Mouse (Mus musculus) neural tube, embryonic 13.5 days (tissue): ENCODE data around the gene Ccdc62. TPM values are rescaled to one million over a fixed set of nuclear protein-coding genes. Genes with fewer than 3 reads are reported as not detected.

Source experiments
- ATAC-seq: fragments of 200-750 bp; cut with Nextera tagmentation; 2 replicates; pipeline ENCODE4 v1.8.0; 2017; ENCODE audit warnings: low read depth, mild to moderate bottlenecking, moderate TSS enrichment, moderate library complexity
- H3K27ac ChIP-seq: fragments of 300-500 bp; sonication (generic); replicated peaks from 2 replicates; pipeline ENCODE4 v1.5.1; 2015; ENCODE audit warnings: moderate library complexity, mild to moderate bottlenecking, inconsistent platforms
- H3K27me3 ChIP-seq: fragments of 300-500 bp; sonication (generic); 2 replicates; pipeline ENCODE4 v1.6.1; 2015; ENCODE audit warnings: mild to moderate bottlenecking, inconsistent platforms
- H3K36me3 ChIP-seq: fragments of 300-500 bp; sonication (generic); 2 replicates; pipeline ENCODE4 v1.6.1; 2015; ENCODE audit warnings: mild to moderate bottlenecking, inconsistent platforms
- H3K4me1 ChIP-seq: fragments of 300-500 bp; sonication (generic); replicated peaks from 2 replicates; pipeline ENCODE4 v1.6.1; 2015; ENCODE audit warnings: inconsistent platforms
- H3K4me2 ChIP-seq: fragments of 300-500 bp; sonication (generic); 2 replicates; pipeline ENCODE4 v1.6.1; 2015; ENCODE audit warnings: inconsistent platforms, mild to moderate bottlenecking, moderate library complexity
- H3K4me3 ChIP-seq: fragments of 300-500 bp; sonication (generic); 2 replicates; pipeline ENCODE4 v1.5.1; 2015; ENCODE audit warnings: mild to moderate bottlenecking, inconsistent platforms
- H3K9ac ChIP-seq: fragments of 300-500 bp; sonication (generic); 2 replicates; pipeline ENCODE4 v1.6.1; 2015; ENCODE audit warnings: moderate library complexity, mild to moderate bottlenecking, inconsistent platforms
- H3K9me3 ChIP-seq: fragments of 300-500 bp; sonication (generic); 2 replicates; pipeline ENCODE4 v1.6.1; 2016; ENCODE audit warnings: inconsistent platforms
- WGBS: fragments of 180-500 bp; shearing (Covaris S2); methylation state at CpG from one replicate; pipeline ENCODE4 v1.1.7; 2015; 5-methylcytosine and 5-hydroxymethylcytosine counted together
- polyA plus RNA-seq: library from polyadenylated mRNA; unstranded; fragments of >200 nt; fragmentation: Nextera tagmentation; extraction: Ambion mirVana; gene quantifications from 2 replicates; pipeline ENCODE4 v1.2.1, GENCODE M21; 2015

The Ccdc62 gene
- polyA plus RNA-seq, 1 experiment from 2014 or later, result 6.9 TPM

DNA sequence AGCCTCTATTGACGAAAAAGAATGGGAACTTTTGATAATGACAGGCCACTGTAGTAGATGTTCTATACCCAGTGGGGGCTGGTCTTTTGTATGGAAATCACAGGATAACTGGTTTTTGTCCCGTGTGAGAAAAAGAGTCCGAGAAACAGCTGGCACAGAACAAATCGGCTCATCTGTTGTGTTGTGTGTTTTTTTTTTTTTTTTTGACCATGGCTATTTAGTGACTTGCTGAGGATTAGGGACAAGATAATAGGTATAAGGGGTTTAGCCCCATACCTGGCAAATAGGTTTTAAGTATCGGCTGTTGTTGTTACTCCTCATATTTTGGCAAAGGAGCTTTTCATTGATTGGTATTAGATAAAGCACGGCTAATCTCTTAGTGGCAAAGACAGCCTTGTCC lies 42.0 kb downstream of the Ccdc62 start:
- Histone ChIP-seq H3K4me2 (no peak overlapping the region), H3K36me3 (no peaks in the 10 kb centered on the region), H3K4me1 (peaks cover 24% of the 10 kb centered on the region), H3K27ac (no peak overlapping the region), H3K9me3 (no peaks in the 10 kb centered on the region), H3K4me3 (no peak overlapping the region), H3K27me3 (peaks cover 44% of the 10 kb centered on the region), H3K9ac (no peak overlapping the region)
- 58% methylated on average over 6 of the region's 6 CpGs for WGBS
- ATAC-seq, result no peak

DNA sequence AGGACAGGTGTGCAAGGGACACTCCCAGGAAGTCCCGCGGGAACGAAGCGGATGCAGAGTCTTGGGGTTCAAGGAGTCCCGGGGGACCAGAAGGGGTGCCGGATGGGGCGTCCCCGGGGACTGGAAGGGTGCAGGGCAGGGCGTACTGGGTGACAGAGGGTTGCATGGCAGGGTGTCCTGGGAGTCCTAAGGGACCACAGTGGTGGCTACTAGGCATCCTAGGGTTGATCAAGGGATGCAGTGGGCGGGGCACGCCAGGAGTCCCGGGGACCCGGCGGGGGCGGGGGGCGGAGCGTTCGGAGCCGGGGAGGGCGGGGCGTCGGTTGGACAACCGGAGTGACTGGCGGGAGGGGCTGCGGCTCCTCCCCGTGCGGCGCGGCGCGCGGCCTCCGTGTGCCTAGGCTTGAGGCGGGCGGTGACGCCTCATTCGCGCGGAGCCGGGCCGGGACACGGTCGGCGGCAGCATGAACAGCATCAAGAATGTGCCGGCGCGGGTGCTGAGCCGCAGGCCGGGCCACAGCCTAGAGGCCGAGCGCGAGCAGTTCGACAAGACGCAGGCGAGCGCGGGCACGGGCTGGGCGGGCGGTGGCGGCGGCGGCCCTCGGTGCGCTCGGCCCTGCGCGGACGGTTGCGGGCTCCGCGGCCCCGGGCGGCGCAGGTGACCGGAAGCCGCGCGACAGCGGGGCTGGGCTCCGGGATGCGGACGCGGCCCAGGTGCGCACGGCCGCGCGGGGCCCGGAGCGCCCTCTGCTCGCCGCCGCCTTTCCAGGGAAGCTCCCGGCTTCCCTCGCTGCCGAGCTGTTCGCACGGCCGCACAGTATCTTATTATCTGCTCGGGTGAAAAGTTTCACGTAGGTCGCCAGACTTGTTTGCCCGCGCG lies 43.1 kb downstream of the Ccdc62 start, which contains the start of gene Hip1r:
Gene Hip1r, plus strand, starts transcription at position 330 of the 880 bp plus-strand sequence.
- Histone ChIP-seq H3K36me3 (no peaks in the 10 kb centered on the region), H3K9ac (peak within 1 kb of the TSS; percentile 84), H3K4me3 (peak within 1 kb of the TSS; percentile 77), H3K27me3 (peaks cover 44% of the 10 kb centered on the region), H3K4me1 (peaks cover 24% of the 10 kb centered on the region), H3K27ac (peak within 1 kb of the TSS; percentile 33; the same call in 1 of the 2 replicates), H3K9me3 (no peaks in the 10 kb centered on the region), H3K4me2 (peak within 1 kb of the TSS; percentile 93)
- WGBS, result under 1% methylated on average over 87 of the region's 106 CpGs
- ATAC-seq, result peak; percentile 83

DNA sequence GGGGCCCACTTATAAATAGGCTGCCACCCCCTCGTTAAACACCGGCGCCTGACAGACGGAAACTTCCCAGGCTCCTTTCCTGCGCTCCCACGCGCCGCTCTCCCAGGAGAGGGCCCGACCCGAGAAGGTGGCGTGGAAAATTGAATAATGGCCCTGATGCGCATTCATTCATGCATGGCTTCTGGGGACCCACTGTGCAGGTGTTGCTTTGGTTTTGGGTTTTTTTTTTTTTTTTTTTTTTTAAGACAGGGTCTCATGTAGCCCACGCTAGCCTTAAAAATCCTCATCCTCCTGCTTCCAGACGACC lies 43.7 kb downstream of the Ccdc62 start:
- Histone ChIP-seq H3K9me3 (no peaks in the 10 kb centered on the region), H3K4me1 (peaks cover 27% of the 10 kb centered on the region), H3K4me2 (peak overlapping the region; percentile 93), H3K4me3 (peak overlapping the region; percentile 77), H3K9ac (peak overlapping the region; percentile 84), H3K36me3 (no peaks in the 10 kb centered on the region), H3K27ac (0 out of 2 replicates have a peak overlapping the region, but pooled peaks have one; percentile 33), H3K27me3 (peaks cover 44% of the 10 kb centered on the region)
- ATAC-seq, result 0 out of 2 replicates have a peak, but pooled peaks have one; percentile 12
- under 1% methylated on average over 14 of the region's 14 CpGs for WGBS

DNA sequence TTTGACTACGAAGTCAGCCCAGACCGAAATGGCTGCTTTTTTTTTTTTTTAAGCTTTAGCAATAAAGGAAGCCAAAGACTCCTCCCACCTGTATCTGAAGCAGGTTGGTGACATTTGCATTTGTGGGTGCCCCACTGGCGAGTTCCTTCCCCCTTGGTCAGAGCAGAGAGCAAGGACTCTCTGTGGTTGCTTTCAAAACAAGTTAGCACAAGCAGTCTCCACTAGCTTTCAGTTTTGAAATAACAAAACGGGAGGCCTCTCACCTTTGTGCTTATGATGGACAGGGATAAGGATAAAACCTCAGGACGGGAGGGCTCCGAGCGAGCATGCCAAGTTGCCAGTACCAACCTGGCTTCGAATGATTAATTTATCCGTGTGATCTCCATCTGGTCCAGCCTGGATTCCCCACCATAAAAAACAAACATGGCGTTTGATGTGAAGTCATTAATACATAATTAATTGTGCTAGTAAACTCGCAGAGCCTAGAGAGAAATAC lies 44.2 kb downstream of the Ccdc62 start:
- H3K27ac ChIP-seq, result no peak overlapping the region
- H3K4me2 ChIP-seq, result peak overlapping the region; percentile 93
- peaks cover 32% of the 10 kb centered on the region for H3K4me1 ChIP-seq
- H3K27me3 ChIP-seq, result peaks cover 44% of the 10 kb centered on the region
- no peaks in the 10 kb centered on the region for H3K36me3 ChIP-seq
- peak overlapping the region; percentile 77 for H3K4me3 ChIP-seq
- WGBS, result 20% methylated on average over 11 of the region's 11 CpGs
- no peak for ATAC-seq
- peak overlapping the region; percentile 84; the same call in 1 of the 2 replicates for H3K9ac ChIP-seq
- no peaks in the 10 kb centered on the region for H3K9me3 ChIP-seq

DNA sequence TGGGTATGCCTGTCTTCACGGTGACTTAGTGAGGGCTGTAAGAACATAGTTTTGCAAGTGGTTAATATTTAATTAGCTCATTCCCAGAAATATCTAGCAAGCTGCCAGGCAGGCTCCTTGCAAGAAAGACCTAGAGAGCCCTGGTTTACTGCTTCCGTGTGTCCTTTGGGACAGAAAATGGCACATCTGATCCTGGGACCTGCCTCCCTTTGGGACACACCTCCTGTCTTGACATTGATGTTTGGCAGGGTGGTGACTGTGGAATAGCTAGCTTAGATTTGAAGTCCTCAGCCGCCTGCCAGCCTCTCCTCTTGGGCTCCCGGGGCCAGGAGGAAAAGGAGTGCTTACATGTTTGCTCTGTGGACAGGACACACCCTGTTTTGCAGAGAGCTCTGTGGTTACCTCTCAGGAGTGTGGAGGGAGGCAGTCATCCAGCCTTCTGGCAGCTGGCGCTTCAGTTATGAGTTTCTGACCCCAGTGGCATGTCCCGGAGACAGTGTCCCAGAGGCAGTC lies 45.2 kb downstream of the Ccdc62 start:
- H3K27ac ChIP-seq, result no peak overlapping the region
- H3K27me3 ChIP-seq, result peaks cover 41% of the 10 kb centered on the region
- H3K4me3 ChIP-seq, result no peak overlapping the region
- no peak overlapping the region for H3K9ac ChIP-seq
- peaks cover 39% of the 10 kb centered on the region for H3K4me1 ChIP-seq
- no peak overlapping the region for H3K4me2 ChIP-seq
- 72% methylated on average over 6 of the region's 6 CpGs for WGBS
- no peak for ATAC-seq
- no peaks in the 10 kb centered on the region for H3K9me3 ChIP-seq
- H3K36me3 ChIP-seq, result no peaks in the 10 kb centered on the region

DNA sequence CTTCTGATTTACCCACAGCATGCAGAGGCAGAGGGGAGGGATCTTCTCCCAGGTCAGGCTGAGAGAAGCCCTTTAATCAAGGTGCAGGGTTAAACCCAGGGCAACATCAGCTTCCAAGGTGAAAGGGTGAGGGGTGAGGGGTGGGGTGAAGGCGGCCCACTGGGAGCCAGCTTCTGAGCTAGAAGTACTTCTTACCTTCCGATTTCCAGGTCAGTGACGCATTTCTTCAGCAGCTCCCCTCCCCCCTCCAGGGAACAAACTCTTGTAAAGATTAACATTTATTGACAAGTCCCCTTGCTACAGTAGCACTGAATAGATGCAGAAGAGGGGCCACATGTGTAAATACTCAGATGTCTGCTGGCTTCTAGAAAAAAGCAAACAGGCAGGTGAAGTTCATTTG lies 46.8 kb downstream of the Ccdc62 start:
- H3K9ac ChIP-seq, result no peak overlapping the region
- 48% methylated on average over 3 of the region's 3 CpGs for WGBS
- H3K27ac ChIP-seq, result no peak overlapping the region
- peaks cover 36% of the 10 kb centered on the region for H3K27me3 ChIP-seq
- no peaks in the 10 kb centered on the region for H3K9me3 ChIP-seq
- no peak for ATAC-seq
- H3K36me3 ChIP-seq, result no peaks in the 10 kb centered on the region
- no peak overlapping the region for H3K4me3 ChIP-seq
- H3K4me2 ChIP-seq, result no peak overlapping the region
- H3K4me1 ChIP-seq, result peaks cover 44% of the 10 kb centered on the region

DNA sequence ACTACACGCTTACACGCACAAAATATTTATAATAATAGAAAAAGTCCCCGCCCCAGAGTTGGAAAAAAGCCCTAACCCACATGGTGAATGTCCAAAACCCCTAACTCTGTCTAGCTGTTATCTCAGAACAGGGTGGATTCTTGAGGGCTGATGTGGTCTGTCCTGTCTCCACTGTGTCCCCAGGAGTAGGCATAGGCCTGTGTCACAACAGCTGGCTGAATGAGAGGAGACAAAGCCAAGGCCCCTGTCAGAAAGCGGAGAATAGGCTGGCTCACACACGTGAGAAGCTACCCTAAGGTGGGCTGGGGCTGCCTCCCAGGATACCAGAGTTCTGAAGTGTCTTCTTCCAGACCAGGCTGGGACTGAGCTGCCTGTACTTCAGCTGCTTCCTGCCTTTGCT lies 47.7 kb downstream of the Ccdc62 start:
- WGBS, result 80% methylated on average over 5 of the region's 5 CpGs
- Histone ChIP-seq H3K9ac (no peak overlapping the region), H3K4me1 (peaks cover 44% of the 10 kb centered on the region), H3K9me3 (no peaks in the 10 kb centered on the region), H3K4me2 (no peak overlapping the region), H3K36me3 (no peaks in the 10 kb centered on the region), H3K27ac (no peak overlapping the region), H3K4me3 (no peak overlapping the region), H3K27me3 (peaks cover 31% of the 10 kb centered on the region)
- ATAC-seq, result no peak

DNA sequence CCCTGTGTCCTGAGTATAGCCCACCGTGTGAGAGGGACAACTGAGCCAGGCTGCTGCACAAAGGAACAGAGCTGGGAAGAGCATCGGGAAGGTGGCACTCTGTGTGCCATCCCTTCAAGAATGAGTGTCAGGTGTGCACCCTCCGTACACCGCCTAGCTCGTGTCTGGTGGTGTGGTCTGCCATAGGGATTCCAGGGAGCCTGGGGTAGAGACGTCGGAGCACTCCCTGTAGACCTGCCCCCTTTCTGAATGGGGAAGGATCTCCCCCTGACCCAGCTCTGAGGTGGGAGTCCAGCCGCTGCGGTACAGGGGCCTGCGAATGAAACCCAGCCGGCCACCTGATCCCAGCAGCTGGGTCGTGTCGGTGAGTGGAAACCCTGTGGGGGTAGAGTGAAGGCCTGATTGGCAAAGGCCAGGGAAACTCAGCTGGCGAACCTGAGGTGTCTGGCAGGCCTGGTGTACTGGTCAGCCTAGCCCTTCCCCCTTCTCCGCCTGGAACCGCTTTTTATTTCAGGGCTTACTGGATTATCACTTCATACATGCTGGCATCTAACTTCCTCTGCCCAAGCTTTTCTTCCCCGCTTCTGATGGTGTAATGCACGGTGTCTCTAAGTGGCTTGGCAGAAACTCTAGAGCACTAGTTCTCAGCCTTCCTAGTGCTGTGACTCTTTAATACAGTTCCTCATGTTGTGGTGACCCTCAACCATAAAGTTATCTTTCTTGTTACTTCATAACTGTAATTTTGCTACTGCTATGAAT lies 48.9 kb downstream of the Ccdc62 start:
- Histone ChIP-seq H3K36me3 (no peaks in the 10 kb centered on the region), H3K27ac (no peak overlapping the region), H3K9me3 (no peaks in the 10 kb centered on the region), H3K9ac (no peak overlapping the region), H3K4me2 (no peak overlapping the region), H3K4me1 (peaks cover 36% of the 10 kb centered on the region), H3K4me3 (no peak overlapping the region), H3K27me3 (peaks cover 37% of the 10 kb centered on the region)
- ATAC-seq, result no peak
- WGBS, result 63% methylated on average over 18 of the region's 18 CpGs

DNA sequence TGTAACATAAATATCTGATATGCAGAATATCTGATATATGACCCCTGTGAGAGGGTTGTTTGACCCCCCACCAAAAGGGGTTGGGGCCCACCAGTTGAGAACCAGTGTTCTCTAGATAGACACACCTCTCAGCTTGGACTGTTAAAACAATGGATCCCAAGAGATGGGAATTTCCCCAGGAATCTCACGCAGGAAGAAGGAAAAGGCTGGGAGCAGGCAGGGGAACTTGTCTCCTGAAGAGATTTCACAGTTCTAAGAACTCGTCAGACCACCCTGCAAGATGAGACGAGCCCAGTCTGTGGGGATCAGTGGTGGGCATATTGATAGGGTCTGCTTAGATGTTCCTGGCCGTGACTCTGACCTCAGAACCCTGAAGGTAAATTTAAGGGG lies 49.5 kb downstream of the Ccdc62 start:
- Histone ChIP-seq H3K9ac (no peak overlapping the region), H3K27me3 (peaks cover 37% of the 10 kb centered on the region), H3K4me3 (no peak overlapping the region), H3K4me2 (no peak overlapping the region), H3K36me3 (no peaks in the 10 kb centered on the region), H3K9me3 (no peaks in the 10 kb centered on the region), H3K4me1 (peaks cover 30% of the 10 kb centered on the region), H3K27ac (no peak overlapping the region)
- no peak for ATAC-seq
- 71% methylated on average over 4 of the region's 4 CpGs for WGBS

DNA sequence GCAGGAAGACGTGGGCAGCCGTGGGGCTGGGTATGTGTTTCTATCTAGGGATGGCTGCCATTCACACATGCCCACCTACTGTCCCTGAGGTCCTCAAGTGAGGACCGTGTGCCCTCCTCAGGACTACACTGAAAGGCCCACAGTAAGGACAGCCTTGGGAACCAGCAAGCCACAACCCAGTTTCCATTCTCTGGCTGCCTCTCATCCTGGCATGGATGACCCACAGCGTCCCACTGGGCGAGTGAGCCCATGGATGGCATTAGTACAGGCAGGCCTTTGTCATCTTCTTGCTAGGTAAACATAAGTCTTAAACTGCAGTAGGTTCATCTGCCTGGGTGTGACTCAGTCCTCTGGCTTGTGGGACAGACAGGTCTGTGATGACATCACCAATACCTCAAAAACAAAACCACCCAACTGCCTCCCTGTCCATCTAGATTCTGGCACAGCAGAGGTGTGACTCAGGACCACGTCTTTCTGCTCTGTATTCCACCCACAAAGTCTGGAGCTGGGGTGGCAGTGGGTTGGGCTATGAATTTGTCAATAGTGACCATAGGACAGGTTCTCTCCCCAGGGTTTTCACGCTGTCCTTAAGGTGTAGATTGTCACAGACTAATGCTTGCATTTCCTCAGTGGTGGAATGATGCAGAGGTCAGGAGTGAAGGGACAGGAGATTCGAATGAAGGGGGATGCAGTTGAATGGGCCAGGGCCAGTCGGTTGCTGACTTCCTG lies 50.2 kb downstream of the Ccdc62 start:
- no peak overlapping the region for H3K4me3 ChIP-seq
- H3K27me3 ChIP-seq, result peaks cover 37% of the 10 kb centered on the region
- no peaks in the 10 kb centered on the region for H3K36me3 ChIP-seq
- H3K9ac ChIP-seq, result no peak overlapping the region
- no peaks in the 10 kb centered on the region for H3K9me3 ChIP-seq
- WGBS, result 86% methylated on average over 9 of the region's 9 CpGs
- peaks cover 23% of the 10 kb centered on the region for H3K4me1 ChIP-seq
- no peak overlapping the region for H3K4me2 ChIP-seq
- no peak overlapping the region for H3K27ac ChIP-seq
- no peak for ATAC-seq

DNA sequence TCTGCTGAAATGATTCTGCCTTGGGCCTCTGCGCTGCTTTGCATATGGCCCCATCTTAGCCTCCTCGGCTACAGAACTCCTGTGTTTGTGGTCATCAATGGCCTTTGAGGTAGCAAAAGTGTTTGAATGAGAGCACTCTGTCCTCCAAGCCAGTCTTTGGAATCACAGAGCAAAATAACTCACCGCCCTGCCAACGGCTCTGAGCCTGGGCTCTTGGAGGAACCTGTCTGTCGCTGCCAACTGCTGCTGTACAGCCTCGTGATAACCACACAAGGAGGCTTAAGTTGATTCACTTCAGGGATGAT lies 50.7 kb downstream of the Ccdc62 start:
- H3K9me3 ChIP-seq, result no peaks in the 10 kb centered on the region
- H3K27me3 ChIP-seq, result peaks cover 37% of the 10 kb centered on the region
- 73% methylated on average over 6 of the region's 6 CpGs for WGBS
- ATAC-seq, result no peak
- no peak overlapping the region for H3K9ac ChIP-seq
- H3K4me3 ChIP-seq, result no peak overlapping the region
- H3K4me1 ChIP-seq, result peaks cover 20% of the 10 kb centered on the region
- H3K4me2 ChIP-seq, result no peak overlapping the region
- no peaks in the 10 kb centered on the region for H3K36me3 ChIP-seq
- H3K27ac ChIP-seq, result no peak overlapping the region

DNA sequence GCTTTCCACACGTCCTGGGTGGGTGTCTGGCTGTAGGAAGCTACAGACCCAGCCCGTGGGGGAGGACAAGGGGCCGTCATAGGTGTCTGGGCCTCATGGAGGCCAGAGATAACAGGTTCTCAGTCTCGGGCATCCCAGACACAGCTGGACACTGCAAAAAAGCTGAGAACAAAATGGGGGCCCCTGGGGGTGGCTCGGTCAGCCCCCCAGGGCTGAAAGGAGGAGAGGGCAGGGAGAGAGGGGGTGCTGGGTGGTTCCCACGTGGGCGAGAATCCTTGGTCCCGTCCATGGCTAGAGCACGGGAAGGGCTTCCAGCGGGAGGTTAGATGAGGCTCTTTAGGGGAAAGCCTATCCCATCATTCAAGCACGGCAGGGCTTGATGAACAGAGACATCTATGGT lies 52.4 kb downstream of the Ccdc62 start:
- Histone ChIP-seq H3K4me3 (no peak overlapping the region), H3K4me1 (peaks cover 27% of the 10 kb centered on the region), H3K9me3 (no peaks in the 10 kb centered on the region), H3K9ac (no peak overlapping the region), H3K4me2 (no peak overlapping the region), H3K27ac (no peak overlapping the region), H3K36me3 (no peaks in the 10 kb centered on the region), H3K27me3 (peaks cover 41% of the 10 kb centered on the region)
- ATAC-seq, result no peak
- WGBS, result 75% methylated on average over 11 of the region's 11 CpGs
